Mouse (Mus musculus): ENCODE results near the gene Prdm12. TPM values are rescaled to one million over a fixed set of nuclear protein-coding genes. Genes with fewer than 3 reads are reported as not detected.

The Prdm12 gene
- polyA plus RNA-seq, 1 experiment from 2014 or later, result 5.4 TPM

DNA sequence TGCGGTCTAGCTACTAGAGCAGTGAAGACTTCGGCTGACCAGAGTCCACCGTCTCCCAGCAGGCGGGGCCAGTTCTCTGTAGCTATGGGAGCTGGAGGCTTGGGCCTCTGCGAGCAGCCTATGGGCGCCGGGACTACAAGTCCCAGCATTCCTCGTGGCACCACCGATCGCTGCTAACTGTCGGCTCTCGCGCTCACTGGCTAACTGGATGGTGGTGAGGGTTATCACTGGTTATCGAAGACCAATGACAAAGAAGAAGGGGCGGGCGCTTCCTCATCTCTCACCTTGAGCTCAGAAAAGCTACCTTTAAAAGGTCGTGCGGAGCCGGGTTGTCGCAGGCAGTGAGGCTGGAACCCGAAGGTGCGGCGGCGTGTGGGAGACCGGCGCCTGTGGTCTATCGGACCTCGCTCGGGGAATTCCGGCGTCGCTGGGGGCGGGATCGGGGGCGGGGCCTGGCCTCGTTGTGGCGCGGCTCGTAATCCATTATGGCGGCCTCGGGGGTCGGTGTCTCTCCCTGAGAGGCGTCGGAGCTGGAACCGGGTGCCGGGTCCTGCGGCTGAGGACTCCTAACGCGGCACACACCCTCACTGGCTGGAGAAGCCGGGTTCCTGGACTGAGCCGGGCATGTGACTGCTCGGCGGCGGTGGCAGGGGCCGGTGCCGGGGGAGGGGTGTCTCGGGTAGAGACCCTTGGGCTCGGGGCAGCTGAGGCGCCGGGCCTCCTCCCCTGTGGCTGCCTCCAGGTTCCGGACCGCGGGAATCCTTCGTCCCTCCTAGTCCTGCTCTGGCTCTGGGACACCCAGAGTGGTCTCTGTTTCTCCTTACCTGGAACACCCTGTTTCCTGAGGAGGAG lies 48.5 kb downstream of the Prdm12 start, which contains the start of gene Abl1:
Abl1 (plus strand) TSS at position 303 of the 852 bp plus-strand sequence.
- Histone ChIP-seq H3K4me1 (peaks cover 45% of the 10 kb centered on the region), H3K9ac (peak within 1 kb of the TSS; percentile 93), H3K4me3 (peak within 1 kb of the TSS; percentile 89), H3K9me3 (no peaks in the 10 kb centered on the region), H3K36me3 (replicated peaks) (no peaks in the 10 kb centered on the region), H3K27ac (peak within 1 kb of the TSS; percentile 96), H3K4me2 (peak within 1 kb of the TSS; percentile 89), H3K27me3 (replicated peaks) (no peaks in the 10 kb centered on the region)
- peak; percentile 99 for ATAC-seq (replicated peaks)
- under 1% methylated on average over 63 of the region's 64 CpGs for WGBS

DNA sequence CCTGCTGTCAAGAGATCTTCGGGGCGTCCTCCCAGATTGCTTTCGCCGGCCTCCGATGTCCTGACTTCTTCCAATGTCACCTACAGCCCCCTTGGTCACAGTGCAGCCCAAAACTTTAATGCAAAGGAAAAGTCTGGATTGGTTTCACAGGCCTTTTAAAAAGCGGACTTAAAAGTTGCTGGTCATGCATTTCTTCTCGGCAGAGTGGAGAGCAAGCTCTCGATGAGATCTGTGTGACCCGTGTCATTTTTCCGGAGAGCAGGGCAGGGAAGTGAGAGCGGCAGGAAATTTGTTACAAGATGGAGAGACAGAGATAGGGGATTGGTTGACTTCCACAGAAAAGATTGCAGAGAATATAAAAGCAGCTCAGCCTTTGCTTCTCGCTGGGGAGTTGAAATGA lies 49.2 kb downstream of the Prdm12 start:
- Histone ChIP-seq H3K4me3 (peak overlapping the region; percentile 89), H3K4me2 (peak overlapping the region; percentile 89), H3K4me1 (peaks cover 46% of the 10 kb centered on the region), H3K27me3 (replicated peaks) (no peaks in the 10 kb centered on the region), H3K36me3 (replicated peaks) (no peaks in the 10 kb centered on the region), H3K27ac (peak overlapping the region; percentile 96), H3K9ac (peak overlapping the region; percentile 93), H3K9me3 (no peaks in the 10 kb centered on the region)
- WGBS, result 0% methylated on average over 12 of the region's 12 CpGs
- no peak for ATAC-seq (replicated peaks)

DNA sequence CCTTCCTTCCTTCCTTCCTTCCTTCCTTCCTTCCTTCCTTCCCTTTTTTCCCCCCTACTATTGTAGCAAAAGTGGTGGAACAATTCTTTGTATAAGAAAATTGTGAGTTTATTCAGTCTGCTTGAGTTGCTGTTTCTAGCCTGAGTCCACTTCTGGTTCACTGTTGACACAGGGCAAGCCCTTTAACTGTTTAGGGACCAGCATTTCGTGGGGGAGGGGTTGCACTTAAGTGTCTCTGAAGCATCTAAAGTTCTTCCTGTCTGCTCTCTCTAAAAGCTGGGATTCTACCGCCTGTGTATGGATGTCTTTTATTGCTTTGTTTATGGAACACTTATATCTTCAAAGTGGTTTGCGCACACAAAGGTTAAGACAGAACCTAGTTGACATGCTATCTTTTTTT lies 50.2 kb downstream of the Prdm12 start:
- Histone ChIP-seq H3K27ac (no peak overlapping the region), H3K9me3 (no peaks in the 10 kb centered on the region), H3K27me3 (replicated peaks) (no peaks in the 10 kb centered on the region), H3K9ac (no peak overlapping the region), H3K4me3 (peak overlapping the region; percentile 89), H3K4me1 (peaks cover 48% of the 10 kb centered on the region), H3K4me2 (peak overlapping the region; percentile 89), H3K36me3 (replicated peaks) (no peaks in the 10 kb centered on the region)
- 61% methylated on average over 3 of the region's 3 CpGs for WGBS
- ATAC-seq (replicated peaks), result no peak

DNA sequence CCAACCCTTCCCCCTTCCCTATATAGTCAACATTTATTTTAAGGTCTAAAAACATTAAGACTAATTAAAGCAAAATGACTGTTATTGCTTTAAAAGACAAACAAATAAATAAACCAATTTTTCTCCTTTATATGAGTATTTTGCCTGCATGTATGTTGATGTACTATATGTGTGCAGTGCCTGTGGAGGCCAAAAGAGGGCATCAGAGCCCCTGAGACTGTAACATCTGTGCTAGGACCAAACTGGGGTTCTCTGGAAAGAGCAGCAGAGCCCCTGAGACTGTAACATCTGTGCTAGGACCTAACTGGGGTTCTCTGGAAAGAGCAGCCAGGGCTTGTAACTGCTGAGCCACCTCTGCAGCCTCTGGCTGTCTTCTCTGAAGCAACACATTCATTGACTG lies 58.4 kb downstream of the Prdm12 start:
- Histone ChIP-seq H3K4me1 (peaks cover 14% of the 10 kb centered on the region), H3K27me3 (replicated peaks) (no peaks in the 10 kb centered on the region), H3K9me3 (no peaks in the 10 kb centered on the region), H3K36me3 (replicated peaks) (no peaks in the 10 kb centered on the region; the same call in 1 of the 2 replicates), H3K4me2 (no peak overlapping the region), H3K27ac (no peak overlapping the region), H3K9ac (no peak overlapping the region), H3K4me3 (no peak overlapping the region)
- no peak for ATAC-seq (replicated peaks)

DNA sequence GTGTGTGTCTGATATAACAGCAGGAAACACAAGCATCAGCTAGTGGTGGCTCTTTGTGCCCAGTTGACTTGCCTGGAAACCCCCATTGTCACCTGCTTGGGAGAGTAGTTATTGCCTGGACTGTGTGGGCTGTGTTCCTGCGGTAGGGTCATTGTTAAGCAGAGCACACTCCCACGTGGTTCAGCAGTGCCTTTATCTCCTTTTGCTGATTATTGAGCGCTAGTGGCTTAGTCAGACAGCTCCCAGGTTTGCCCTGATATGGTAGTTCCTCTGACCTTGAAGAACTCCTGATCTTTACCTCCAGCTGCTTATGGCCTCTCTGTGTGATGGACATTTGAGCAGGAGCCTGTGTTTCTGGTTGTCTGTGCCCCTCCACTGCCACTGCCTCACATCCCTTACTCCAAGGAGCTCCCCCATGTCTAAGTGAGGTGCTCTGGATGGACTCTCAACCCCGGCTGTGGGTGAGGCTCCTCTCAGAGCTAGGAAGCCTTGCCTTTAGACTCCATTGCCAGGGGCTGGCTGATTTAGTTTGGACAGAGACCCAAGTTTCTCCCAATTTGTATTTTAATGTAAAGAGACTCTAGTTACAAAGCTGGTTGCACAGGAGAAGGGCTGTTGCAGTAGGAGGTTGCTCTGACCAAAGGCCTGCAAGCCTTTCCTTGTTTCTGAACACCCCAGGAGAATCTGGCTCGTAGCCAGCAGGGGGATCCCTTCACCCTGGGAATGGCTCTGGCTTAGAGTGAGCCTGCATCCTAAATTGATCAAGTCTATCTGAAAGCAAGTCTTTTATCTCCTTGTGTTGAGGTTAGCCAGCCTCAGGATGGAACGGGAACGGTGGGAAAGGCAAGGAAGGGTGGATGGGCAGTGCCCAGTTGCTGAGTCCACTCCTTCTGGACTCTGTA lies 61.0 kb downstream of the Prdm12 start:
- H3K9me3 ChIP-seq, result no peaks in the 10 kb centered on the region
- no peak for ATAC-seq (replicated peaks)
- WGBS, result 44% methylated on average over 7 of the region's 7 CpGs
- peaks cover 9% of the 10 kb centered on the region for H3K4me1 ChIP-seq
- no peak overlapping the region for H3K9ac ChIP-seq
- H3K36me3 ChIP-seq (replicated peaks), result no peaks in the 10 kb centered on the region; the same call in 1 of the 2 replicates
- H3K27me3 ChIP-seq (replicated peaks), result no peaks in the 10 kb centered on the region
- H3K4me2 ChIP-seq, result no peak overlapping the region
- H3K4me3 ChIP-seq, result no peak overlapping the region
- 0 out of 2 replicates have a peak overlapping the region, but pooled peaks have one; percentile 42 for H3K27ac ChIP-seq

DNA sequence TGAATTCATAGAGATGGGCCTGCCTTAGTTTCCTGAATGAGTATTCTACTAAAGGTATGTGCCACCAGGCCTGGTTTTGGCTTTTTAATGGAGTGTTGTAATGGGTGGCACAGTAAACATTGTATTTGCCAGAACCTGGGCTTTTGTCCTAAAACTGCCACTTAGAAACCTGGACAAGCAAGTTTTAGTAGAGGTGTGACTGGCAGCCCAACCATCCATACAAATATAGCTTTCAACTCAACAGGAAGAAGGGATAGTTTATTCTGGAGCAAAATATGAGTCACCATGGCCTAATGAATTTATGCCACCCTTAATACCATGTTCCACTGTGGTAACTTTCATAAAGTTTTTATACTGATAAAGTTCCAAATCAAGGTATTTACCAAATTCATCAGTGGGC lies 63.4 kb downstream of the Prdm12 start:
- no peak overlapping the region for H3K4me3 ChIP-seq
- no peaks in the 10 kb centered on the region; the same call in 1 of the 2 replicates for H3K36me3 ChIP-seq (replicated peaks)
- no peaks in the 10 kb centered on the region for H3K27me3 ChIP-seq (replicated peaks)
- no peaks in the 10 kb centered on the region for H3K9me3 ChIP-seq
- peaks cover 9% of the 10 kb centered on the region for H3K4me1 ChIP-seq
- no peak overlapping the region for H3K9ac ChIP-seq
- no peak overlapping the region for H3K4me2 ChIP-seq
- no peak for ATAC-seq (replicated peaks)
- H3K27ac ChIP-seq, result no peak overlapping the region

Small RNAs within 50 kb of the gene (microRNA-seq; reads per million reads assigned to microRNA genes)
- 0.92 reads per million for gene Mir6998

Other genes starting within 250 kb of the Prdm12 start
- 7.6 and 9.4 TPM in 2 replicates for gene Ass1, start 169.8 kb upstream of the Prdm12 start, polyA plus RNA-seq (2015; fragmentation: Nextera tagmentation; extraction: Ambion mirVana)
- 46.2 and 47.4 TPM in 2 replicates for gene Fubp3, start 67.4 kb upstream of the Prdm12 start, polyA plus RNA-seq (2015; fragmentation: Nextera tagmentation; extraction: Ambion mirVana)
- 40.3 and 46.0 TPM in 2 replicates for gene Exosc2, start 30.7 kb downstream of the Prdm12 start, polyA plus RNA-seq (2015; fragmentation: Nextera tagmentation; extraction: Ambion mirVana)
- 21.7 and 22.0 TPM in 2 replicates for gene Abl1, start 48.3 kb downstream of the Prdm12 start, polyA plus RNA-seq (2015; fragmentation: Nextera tagmentation; extraction: Ambion mirVana)
- 0.05 and 0.09 TPM in 2 replicates for gene Qrfp, start 170.5 kb downstream of the Prdm12 start, polyA plus RNA-seq (2015; fragmentation: Nextera tagmentation; extraction: Ambion mirVana)
- gene Fibcd1, start 206.0 kb downstream of the Prdm12 start, polyA plus RNA-seq (2015; fragmentation: Nextera tagmentation; extraction: Ambion mirVana), result 19.6 and 20.2 TPM in 2 replicates
- gene Lamc3, start 247.3 kb downstream of the Prdm12 start, polyA plus RNA-seq (2015; fragmentation: Nextera tagmentation; extraction: Ambion mirVana), result 6.2 and 6.8 TPM in 2 replicates

Data from midbrain, embryonic 15.5 days (tissue).